Mouse (Mus musculus) MEL (cell line): ENCODE measurements around the gene Fcgr1.

Experiments
- CTCF ChIP-seq, 3 experiments: IDR thresholded peaks in 2 of 3; conservative IDR thresholded peaks in 1 of 3; 2 replicates each; pipeline ENCODE4 v1.5.1; 2011 to 2012; ENCODE audit warnings: low read length in 3 of 3, low read depth in 2 of 3, mild to moderate bottlenecking in 2 of 3, improper control_type of control experiment in 1 of 3, inconsistent platforms in 1 of 3, mixed read lengths in 1 of 3, moderate library complexity in 1 of 3; ENCODE audit not compliant: control insufficient read depth in 1 of 3, insufficient read depth in 1 of 3, poor library complexity in 1 of 3, severe bottlenecking in 1 of 3
- ZKSCAN1 ChIP-seq: IDR thresholded peaks from 2 replicates; pipeline ENCODE4 v1.6.1; 2012; ENCODE audit warnings: low read depth, mild to moderate bottlenecking, inconsistent platforms, low read length, improper control_type of control experiment, moderate library complexity

DNA sequence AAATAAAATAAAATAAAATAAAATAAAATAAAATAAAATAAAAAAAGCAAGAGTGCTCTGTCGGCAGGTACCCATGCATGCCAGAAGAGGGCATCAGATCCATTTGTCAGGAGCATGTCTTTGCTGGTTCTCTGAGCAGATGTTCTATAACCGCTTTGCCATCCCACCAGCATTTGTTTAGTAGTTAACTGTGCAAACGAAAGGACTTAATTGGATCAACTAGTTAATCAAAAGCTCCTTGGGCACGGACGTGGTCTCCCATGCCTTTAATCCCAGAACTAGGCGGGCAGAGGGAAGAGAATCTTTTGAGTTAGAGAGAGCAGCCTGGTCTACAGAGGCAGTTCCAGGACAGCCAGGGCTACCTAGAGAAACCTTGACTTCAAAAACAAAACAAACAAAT is 33.4 kb upstream of the Fcgr1 start:
- TF ChIP-seq CTCF (IDR thresholded peaks at IDR 0.05 in 2 of 3, conservative IDR thresholded peaks at IDR 0.05 in 1 of 3; ENCODE audit: control insufficient read depth in 1 of 3, insufficient read depth in 1 of 3, low read depth in 2 of 3, low read length in 3 of 3, poor library complexity in 1 of 3, severe bottlenecking in 1 of 3) (peak in 2 of 3 experiments; percentile 86; a peak in 4 of 6 replicates), ZKSCAN1 (no peak)
